Mouse (Mus musculus): ENCODE measurements around the gene Nsun5.

DNA sequence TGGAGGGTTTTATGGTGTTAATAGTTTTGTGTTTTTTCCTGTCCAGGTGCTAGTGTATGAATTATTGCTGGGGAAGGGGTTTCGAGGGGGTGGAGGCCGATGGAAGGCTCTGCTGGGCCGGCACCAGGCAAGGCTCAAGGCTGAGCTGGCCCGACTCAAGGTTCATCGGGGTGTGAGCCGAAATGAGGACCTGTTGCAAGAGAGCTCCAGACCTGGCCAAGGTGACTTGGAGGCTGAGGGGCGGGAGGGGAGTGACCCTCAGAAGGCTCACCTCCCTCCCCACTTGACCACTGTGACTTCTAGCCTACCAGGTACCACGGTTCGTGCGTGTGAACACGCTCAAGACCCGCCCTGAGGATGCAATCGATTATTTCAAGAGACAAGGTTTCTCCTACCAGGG, 1.4 kb downstream of the Nsun5 start:
- TF ChIP-seq CTCF (IDR thresholded peaks at IDR 0.05; ENCODE audit: borderline replicate concordance, insufficient read depth, low read depth, low read length): no peak
- TF ChIP-seq POLR2A (IDR thresholded peaks at IDR 0.05; ENCODE audit: borderline replicate concordance, insufficient read depth, low read length): no peak

All from cerebellum, adult 2 months (tissue).